Mouse (Mus musculus): Measurements from ENCODE around the gene Ankrd13a.

DNA sequence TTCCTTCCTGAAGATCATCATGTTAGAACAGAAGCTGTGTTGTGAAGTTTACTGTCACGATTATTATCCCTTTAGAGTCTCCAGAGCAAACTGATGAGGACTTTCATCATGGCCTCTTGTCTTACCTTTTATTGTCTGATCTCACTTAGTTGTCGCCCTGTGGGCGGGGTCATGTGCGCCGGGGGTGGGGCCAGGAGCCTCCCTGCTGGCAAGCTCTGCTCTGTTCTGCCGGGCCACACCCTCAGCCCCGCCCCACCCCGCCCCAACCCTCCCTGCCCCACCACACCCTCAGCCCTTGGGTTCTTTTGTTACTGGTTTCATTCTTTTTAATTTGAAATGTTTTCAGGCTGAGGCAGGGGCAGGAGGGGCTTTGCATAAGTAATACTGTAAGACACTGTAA lies 26.6 kb downstream of the Ankrd13a start:
- TF ChIP-seq CTCF (IDR thresholded peaks at IDR 0.05; ENCODE audit: low read depth) (no peak), EP300 (IDR thresholded peaks at IDR 0.05; ENCODE audit: low read depth) (no peak)

Data from heart, postnatal 0 days (tissue).